Mouse (Mus musculus) liver, adult (tissue): ENCODE measurements around the gene Klk14.

Experiments used
- GATA4 ChIP-seq: IDR thresholded peaks from 2 replicates; pipeline ENCODE4 v1.6.1; 2014; ENCODE audit warnings: mild to moderate bottlenecking, low read length; ENCODE audit not compliant: insufficient replicate concordance

The Klk14 gene

GRCm38 (mm10) chr7:43690118-43690517 is at the start of gene Klk14:
Gene Klk14, plus strand, starts transcription at chr7:43690418.
- TF ChIP-seq GATA4, result no peak

DNA sequence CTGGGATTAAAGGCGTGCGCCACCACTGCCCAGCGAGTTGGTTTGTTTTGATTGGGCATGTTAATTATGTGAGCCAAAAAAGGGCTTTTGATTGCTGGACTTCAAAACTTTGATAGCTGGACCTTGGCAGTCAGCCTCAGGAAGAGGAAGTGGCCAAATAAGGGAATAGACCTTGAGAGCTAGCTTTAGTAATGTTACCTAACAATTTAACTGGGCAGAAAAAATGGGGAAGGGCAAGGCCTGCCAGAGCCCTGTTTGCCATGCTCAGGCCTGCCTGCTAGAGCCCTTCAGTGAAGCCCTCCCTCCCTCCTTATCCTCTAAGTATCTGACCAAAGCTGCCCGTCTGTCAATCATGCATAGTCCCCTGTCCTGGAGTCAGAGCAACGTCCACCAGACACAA is 47.6 kb upstream of the Klk14 start:
- no peak for TF ChIP-seq GATA4

- no peak for TF ChIP-seq GATA4
Measured at GRCm38 (mm10) chr7:43643046-43643652, 47.1 kb upstream of the Klk14 start.

DNA sequence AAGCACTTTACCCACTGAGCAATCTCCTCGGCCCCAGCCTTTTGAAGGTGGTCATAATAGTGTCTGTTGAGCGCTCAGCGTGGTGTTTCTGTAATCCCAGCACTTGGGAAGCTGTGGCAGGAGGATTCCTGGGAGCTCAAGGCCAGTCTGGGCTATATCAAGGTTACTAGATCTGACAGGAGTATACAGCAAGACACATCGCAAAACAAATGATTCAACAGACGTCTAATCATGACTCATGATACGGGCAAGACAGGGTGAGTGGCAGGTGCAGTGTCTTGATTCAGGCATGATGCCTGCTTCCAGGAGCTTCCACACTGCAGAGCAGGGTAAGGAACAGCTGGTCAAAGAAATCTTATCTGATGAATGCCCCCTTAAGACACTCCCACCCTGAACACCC is 37.5 kb upstream of the Klk14 start:
- TF ChIP-seq GATA4, result no peak

DNA sequence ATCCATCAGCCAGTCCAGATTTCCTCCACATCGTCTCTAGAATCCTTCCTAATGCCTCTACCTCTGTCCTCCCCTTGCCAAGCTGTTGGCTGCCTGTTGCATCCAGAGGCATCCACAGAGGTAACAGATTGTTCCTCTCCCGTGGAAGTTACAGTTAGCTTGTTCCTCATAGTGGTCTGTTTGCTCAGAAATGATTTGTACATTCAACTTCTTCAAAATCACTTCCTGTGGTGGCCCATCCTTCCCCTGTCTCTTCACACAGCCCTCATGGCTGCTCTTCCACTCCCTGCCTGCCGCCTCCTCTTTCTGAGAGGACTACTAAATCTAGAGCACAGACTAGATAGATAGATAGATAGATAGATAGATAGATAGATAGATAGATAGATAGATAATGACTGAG is 35.7 kb upstream of the Klk14 start:
- no peak for TF ChIP-seq GATA4

DNA sequence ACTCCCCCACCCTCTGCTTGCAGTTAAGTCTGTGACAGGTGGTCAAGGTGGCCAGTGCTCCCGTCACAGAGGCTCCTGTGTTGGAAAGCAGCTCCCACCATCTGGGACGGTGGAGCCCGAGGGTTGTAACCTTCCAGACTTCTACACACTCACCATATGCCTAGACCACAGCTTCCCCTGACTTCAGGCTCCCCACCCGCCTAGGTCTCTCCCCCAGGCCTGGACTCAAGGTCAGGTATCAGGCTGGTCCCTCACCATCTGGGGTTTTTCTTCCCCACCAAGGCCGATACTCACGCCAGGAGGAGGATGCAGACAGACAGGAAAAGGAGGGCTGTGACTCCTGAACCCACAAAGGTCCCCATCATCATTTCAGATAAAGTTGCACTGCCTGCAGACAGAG is 34.0 kb upstream of the Klk14 start:
- TF ChIP-seq GATA4, result no peak

DNA sequence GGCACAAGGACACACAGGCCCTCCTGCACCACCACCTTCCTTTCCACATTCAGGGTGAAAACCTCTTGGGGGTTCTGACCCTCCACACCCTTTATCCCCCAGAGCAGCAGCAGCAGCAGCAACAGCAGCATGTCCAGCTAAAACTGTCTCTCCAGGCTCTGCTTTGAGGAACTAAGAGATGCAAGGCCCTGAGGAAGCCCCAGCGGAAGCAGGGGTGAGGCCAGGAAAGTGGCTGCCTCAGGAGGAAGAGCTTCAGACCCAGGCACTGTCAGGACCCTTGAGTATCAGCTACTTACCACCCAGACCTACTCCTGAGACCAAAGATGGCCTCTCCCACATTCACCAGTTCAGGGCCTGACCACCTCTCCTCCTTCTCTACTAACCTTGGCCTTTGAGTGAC is 30.2 kb upstream of the Klk14 start, which contains the start of gene Siglece:
Gene Siglece (minus strand): TSS at position 160 of the 400 bp plus-strand sequence.
- TF ChIP-seq GATA4, result no peak

DNA sequence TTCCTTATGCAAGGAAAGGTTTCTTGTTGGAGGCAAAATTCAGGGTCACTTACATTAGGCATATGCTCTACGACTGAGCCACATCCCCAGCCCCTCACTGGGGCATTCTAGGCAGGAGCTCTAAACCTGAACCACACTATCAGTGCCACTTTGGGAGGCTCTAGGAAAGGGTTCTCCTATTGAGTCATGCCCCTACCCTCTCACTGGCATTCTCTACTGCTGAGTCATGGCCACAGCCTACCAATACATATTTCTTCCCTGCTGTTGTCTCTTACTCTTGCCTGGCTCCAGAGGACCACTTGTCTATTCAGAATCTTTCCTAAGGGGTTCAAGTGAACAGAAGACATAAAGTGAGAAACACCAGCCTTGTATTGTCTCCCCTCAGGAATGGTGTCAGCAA is 27.4 kb upstream of the Klk14 start:
- TF ChIP-seq GATA4, result no peak

- no peak for TF ChIP-seq GATA4
Measured at GRCm38 (mm10) chr7:43668582-43668981, 21.6 kb upstream of the Klk14 start.

DNA sequence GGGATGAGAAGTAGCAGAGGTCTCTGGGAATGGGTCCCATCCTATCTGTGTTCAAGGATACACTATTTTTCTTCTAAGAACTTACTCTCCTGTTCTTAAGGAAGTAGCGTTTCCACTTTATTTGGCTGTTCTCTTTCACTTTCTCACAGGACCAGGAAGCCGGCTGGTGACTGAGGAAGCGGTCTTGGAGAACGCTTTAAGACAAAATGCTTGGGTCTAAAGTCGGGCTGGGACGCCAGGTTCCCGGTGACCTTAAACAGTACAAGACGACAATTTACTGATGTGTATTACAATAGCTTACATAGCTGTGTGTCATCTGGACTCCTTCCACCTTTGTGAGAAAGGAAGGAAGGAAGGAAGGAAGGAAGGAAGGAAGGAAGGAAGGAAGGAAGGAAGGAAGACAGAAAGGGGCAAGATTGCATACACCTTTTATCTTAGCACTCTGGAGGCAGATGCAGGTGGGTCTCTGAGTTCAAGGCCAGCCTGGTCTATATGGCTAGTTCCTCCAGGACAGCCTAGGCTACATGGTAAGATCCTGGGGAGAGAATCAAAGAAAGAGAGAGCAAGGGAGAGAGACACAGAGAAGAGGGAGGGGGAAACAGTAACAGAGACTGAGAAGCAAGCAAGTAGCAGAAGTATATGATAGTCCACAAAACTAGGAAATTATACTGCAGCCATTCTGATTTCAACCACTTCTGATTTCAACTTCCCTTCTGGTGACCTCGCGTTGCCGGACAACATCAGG is 19.0 kb upstream of the Klk14 start:
- TF ChIP-seq GATA4, result no peak

GRCm38 (mm10) chr7:43671809-43672580 is 18.2 kb upstream of the Klk14 start, which contains the start of gene Ctu1:
Gene Ctu1, plus strand, starts transcription at chr7:43672016.
- TF ChIP-seq GATA4, result no peak

GRCm38 (mm10) chr7:43672581-43673260 is 17.5 kb upstream of the Klk14 start:
- TF ChIP-seq GATA4, result no peak

- TF ChIP-seq GATA4, result no peak
Measured at GRCm38 (mm10) chr7:43675091-43675490, 15.1 kb upstream of the Klk14 start.

DNA sequence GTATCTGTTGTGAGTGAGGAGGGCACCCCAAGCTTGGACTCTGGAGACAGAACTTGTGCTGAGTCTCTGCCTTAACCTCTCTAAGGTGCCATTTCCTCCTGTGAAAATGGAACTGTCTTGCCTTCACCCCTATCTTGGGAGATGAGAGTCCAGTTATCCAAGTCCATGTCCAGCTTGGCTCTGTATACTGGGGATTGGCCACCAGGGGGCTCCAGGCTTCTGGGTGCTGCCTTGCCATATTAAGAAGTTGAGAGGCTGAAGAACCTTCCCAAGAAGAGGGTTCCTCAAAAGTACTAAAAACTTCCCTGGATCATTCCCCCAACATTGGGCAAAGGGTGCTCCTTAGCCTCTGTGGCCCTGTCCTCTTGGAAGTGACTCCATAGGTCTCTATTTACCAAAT is 11.7 kb upstream of the Klk14 start:
- TF ChIP-seq GATA4, result no peak

GRCm38 (mm10) chr7:43680960-43681359 is 9.3 kb upstream of the Klk14 start:
- TF ChIP-seq GATA4, result no peak
